Mouse (Mus musculus): ENCODE results near the gene P2ry10b.

P2ry10b gene

DNA sequence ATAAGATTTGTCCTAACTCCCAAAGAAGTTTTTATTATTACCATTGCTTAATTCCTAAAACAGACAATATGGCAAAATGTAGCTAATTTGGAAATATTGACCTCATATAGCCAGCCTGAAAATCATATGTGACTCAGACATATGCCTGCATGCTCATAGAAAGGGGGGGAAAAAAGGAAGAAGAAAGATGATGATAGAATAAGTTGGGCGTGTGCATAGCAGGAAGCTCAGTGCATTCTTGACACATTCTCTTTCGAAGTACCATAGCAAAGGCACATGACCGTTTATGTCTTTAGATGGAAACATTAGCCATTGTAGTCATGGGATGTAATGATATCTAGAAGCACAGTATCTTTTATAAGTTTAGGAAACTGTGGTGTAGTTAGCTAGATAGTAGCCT lies at the start of gene P2ry10b:
P2ry10b (plus strand) TSS at position 247 of the 400 bp plus-strand sequence.
- no peak for DNase-seq (ENCODE audit: extremely low read depth, low read depth)

DNA sequence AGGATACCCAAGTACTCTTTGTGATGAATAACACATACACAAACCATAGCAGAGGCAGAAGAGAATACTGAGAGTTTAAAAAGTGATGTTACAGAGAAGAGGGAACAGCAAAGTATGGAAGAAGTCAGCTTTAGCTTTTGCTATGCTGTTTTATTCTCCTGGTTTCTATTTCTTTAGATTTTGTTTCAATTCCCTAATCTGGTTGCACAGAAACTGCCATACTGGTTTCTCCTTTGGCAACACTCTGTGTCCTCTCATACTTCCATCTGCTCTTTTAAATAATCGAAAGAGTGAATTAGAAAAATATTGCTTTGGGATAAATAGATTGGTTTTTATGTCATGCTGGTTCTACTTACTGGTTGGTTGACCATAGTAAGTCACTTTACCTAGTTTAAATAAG lies 32.4 kb upstream of the P2ry10b start:
- DNase-seq (ENCODE audit: extremely low read depth, low read depth), result no peak

DNA sequence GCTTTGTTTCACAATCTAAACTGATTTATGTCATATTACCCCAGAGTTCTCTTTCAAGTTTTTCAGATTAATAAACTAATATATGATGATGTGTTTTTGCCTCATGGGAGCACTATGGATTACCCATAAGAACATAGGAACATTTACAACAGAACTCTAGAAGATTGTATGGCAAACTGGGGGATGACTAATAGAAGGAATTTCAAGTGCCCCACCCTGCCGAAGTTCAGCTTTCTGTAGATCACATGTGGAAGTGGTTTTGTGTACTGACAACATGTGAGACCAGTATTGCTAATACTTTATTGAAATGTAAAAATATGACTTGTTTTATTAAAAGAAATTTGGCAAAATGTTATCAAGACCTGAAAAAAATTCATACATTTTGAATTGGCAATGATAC lies 31.7 kb upstream of the P2ry10b start:
- DNase-seq (ENCODE audit: extremely low read depth, low read depth), result no peak

DNA sequence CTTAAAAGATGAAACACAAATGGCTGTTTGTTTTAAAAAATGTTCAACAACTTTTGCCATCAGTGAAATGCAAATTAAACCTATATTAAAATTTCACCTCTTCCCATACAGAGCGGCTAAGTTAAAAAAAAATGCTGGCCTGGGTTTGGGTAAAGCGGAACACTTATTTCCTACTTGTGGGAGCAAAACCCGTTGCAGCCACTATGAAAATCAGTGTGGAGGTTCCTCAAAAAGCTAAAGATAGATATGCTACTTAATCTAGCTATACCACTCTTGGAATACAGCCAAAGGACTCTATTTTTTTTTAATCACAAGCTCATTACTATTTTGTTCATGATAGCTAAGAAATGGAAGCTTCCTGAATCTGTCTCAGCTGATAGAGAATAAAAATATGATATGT lies 5.5 kb upstream of the P2ry10b start:
- peak; percentile 60 for DNase-seq (ENCODE audit: extremely low read depth, low read depth)

DNA sequence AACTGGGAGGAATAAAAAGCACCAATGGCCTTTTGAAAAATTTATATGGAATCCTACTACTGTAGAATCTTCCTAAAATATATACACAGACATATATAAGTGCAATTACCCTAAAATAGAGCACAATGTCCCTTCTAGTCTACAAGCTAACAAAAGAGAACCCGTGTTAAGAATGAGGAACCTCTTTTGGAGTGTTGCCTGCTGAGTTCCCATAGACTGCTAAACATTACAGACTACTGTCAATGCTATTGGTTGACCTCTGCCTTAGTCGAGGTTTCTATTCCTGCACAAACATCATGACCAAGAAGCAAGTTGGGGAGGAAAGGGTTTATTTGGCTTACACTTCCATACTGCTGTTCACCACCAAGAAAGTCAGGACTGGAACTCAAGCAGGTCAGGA lies 4.8 kb upstream of the P2ry10b start:
- DNase-seq (ENCODE audit: extremely low read depth, low read depth), result no peak

DNA sequence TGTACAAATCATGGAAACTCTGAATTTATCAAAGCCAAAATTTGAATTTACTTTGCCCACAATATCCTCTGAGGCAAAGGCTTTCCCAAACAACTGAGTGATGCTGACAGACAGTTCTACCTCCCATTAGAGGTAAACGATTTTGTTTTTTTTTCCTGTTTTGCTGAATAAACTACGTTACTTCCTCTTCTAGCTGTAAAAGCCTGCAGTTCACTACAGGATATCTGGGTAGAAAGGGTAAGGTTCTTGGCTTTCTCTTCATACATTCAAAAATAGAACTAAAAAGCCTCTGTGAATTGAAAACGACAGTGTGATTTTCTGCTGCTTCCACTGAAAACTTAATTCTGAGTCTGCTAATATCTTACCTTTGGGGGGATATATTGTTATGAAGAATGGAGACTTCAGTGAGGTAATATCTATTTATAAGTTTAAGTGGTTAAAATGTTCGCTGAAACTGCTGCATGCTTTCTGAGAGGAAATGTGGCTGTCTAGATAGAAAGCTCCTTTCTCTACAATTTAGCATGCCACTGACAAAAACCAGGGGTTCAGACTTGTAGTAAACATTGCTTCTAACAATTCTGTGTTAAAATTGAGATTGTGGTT lies 765 bp downstream of the P2ry10b start:
- DNase-seq (ENCODE audit: extremely low read depth, low read depth), result no peak

DNA sequence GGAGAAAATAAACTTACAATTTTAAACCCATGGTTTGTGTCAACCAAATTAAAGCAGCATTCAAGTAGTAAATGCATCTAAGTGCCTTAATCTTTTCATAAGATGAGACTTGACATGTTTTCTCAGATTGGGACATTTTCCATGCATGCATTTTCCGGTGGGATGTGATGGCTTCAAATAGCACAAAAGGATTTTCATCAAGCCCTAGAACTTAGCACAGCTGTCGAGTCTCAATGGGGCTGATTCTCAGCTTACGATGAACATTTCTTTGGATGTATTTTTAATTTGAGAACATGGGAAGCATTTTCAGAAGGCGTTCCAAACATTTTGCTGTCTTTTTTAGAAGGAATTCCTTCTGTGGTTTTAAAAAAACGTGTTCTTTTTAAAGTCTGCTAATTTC lies 1.3 kb downstream of the P2ry10b start:
- DNase-seq (ENCODE audit: extremely low read depth, low read depth), result no peak

DNA sequence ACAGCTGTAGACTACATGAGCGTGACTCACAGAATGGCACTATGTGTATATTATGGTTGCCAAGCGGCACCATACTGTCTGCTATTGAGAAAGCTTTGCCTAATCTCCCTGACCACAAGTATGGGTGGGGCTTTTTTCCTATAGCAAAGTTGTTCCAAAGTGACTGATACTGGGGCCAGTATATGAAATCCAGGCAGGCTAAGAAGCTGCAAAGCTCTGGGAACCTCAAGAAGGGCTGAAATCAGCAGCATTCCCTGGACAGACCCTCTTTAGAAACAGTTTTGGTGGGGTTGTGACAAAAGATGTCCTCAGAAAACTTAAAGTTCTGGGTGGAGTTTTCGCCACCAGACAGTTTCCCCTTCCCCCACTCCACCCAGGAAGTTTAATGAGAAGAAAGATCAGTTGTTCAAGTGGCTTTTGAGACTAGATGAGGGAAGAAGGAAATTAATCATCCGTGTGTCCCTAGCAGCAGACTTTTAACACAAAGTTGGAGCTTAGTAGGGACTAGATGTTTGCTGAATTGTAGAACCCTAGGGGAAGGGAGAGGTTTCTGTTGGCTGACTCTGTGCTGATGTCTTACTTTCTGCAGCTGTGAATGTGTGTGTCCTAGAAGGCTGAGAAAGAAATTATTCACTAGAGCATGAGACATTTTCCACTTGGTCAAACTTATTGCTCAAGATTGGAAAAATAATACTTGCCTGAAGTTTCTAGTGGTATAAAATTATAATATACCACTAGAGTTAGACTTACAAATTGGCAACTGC lies 2.2 kb downstream of the P2ry10b start:
- DNase-seq (ENCODE audit: extremely low read depth, low read depth), result peak; percentile 66

DNA sequence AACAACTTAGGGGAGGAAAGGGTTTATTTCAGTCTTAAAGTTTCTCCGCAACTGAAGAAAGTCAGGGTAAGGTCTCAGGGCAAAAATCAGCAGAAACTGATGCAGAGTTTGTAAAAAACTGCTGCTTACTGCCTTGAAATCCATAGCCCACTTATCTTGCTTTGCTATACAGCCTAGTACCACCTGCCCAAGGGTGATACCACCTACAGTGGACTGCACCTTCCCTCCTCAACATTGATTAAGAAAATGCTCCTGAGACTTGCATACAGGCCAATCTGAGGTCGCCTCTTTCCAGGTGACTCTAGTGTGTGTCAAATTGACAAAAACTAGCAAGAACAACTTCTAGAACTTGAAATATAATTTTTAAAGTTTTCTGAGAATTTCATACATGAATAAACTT lies 7.3 kb downstream of the P2ry10b start:
- no peak for DNase-seq (ENCODE audit: extremely low read depth, low read depth)

DNA sequence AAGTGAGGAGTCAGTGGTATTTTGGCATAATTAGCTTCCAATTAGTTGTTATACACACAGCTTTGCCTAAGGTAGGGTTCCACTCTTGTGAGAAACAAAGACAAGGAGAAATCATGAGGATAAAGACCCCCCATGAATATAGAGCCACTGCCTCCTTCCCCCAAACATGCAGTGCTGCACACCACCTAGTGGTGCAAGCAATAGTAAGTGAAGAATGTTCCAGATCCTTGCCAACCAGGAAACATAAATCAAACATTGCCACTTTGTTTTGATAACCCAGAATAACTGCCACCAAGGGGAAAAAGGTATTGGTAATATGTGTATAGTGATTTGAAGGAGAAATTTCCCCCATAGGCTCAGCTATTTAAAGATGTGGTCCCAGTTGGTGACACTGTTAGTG lies 11.8 kb downstream of the P2ry10b start:
- no peak for DNase-seq (ENCODE audit: extremely low read depth, low read depth)

DNA sequence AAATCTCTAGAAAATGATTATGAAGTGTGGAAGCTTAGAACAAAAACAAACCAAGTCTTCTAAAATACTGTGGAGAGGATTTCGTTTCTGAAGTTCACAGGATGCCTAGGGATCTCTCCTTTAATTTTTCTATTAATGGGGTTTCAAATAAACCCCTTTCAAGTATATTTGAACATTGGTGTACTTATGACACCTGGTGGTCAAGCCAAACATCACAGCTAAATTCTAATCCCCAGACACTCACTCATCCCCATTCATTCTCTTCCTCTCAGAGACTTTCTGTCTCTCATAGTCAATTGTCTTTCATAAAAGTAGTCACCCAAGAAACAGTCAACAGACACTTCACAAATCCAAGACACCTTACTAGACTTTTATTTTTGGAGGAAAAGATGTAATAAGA lies 19.6 kb downstream of the P2ry10b start:
- DNase-seq (ENCODE audit: extremely low read depth, low read depth), result no peak

DNA sequence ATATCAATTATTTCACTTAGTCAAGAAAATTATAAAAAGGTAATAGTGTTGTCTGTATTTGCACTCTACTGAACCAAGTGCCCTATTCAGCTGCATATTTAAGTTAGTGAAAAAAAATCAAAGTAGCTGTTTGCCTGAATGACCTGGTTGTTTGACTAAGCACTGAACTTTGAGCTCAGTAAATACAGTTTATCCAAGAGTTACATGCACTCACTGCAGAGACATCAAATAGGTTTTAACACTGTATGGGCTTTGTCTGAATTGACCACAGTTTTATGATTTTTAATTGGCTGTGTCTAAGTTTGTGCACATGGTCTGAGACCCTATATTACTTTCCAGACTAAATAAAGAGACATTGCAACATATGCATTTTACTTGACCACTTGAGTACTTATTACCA lies 20.4 kb downstream of the P2ry10b start:
- DNase-seq (ENCODE audit: extremely low read depth, low read depth), result no peak

DNA sequence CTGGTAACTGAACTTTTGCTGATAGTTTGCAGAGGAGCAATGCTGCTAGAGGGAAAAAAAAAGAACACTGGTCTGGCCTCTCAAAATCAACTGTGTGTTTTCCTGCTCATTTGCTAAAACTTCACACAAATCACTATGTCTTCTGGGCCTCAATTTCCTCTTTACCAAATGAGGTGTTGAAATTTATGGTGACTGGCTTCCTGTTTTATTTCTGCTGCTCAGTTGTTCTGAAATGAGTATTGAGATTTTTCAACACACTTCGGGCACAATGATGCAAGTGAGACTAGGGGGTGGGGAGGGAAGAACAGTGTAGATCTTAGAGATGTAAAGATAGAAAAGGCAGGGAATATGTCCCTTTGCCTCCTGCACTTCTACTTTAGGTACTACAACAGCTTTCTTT lies 30.0 kb downstream of the P2ry10b start:
- DNase-seq (ENCODE audit: extremely low read depth, low read depth), result no peak

DNA sequence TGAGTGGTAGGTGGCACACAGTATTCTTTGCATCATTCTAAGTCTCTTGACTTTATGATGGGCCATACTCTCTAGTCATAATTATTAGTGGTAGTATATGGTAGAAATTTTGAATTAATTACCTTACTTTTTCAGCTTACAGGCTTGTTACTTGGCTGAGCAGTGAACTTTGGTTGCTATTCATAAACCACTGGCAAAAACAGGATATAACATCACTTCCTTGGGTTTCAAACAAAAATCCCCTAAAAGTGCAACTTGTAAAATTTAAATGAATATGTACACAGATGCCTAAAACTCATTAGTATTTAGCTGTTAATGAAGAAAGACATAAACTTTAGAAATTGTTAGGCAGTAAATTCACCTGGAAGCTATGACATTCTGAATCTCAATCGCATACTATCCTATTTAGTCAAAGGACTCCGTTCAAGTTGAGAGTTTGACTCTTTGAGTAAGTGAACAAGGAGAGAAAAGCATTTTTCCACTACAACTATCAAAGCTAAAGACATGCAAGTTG lies 68.9 kb downstream of the P2ry10b start:
- DNase-seq (ENCODE audit: extremely low read depth, low read depth), result no peak

Data from MEL-GATA-1-ER (cell line).